Mouse (Mus musculus) brain, embryonic 14.5 days (tissue): ENCODE measurements at regions not wholly inside any gene's neighbourhood (a gene's known extent, or its start where the extent isn't known, plus 50 kb on each side); places are given as distances from the start of the nearest gene placed in this dataset.

Experiments
- CTCF ChIP-seq: fragments of 200-500 bp; IDR thresholded peaks from 2 replicates; pipeline ENCODE4 v1.5.1; 2012; ENCODE audit warnings: inconsistent platforms, mild to moderate bottlenecking, moderate library complexity, borderline replicate concordance; ENCODE audit not compliant: insufficient read depth, insufficient read length; ENCODE audit errors: extremely low read depth
- POLR2A ChIP-seq: fragments of 200-500 bp; IDR thresholded peaks from 2 replicates; pipeline ENCODE4 v1.6.1; 2012; ENCODE audit warnings: mild to moderate bottlenecking, inconsistent platforms, borderline replicate concordance; ENCODE audit not compliant: poor library complexity, insufficient read depth, insufficient read length, severe bottlenecking; ENCODE audit errors: extremely low read depth

GRCm38 (mm10) chr8:37125834-37126233 is 132.4 kb downstream of the AI429214 start:
- no peak for TF ChIP-seq CTCF
- no peak for TF ChIP-seq POLR2A
